Mouse (Mus musculus) hindbrain, postnatal 0 days (tissue): ENCODE results near the gene Pdcd1lg2. TPM values are rescaled to one million over a fixed set of nuclear protein-coding genes. Genes with fewer than 3 reads are reported as not detected.

Experiments used
- ATAC-seq: fragments of 200-750 bp; cut with Nextera tagmentation; 2 replicates; pipeline ENCODE4 v1.8.0; 2017; ENCODE audit warnings: mild to moderate bottlenecking, moderate TSS enrichment, moderate library complexity
- DNase-seq: peaks from one replicate; pipeline ENCODE4 v3.0.0-alpha.2; 2015; ENCODE audit warnings: low spot score
- H3K27ac ChIP-seq: fragments of 300-500 bp; sonication (generic); 2 replicates; pipeline ENCODE4 v1.5.1; 2014; ENCODE audit warnings: mild to moderate bottlenecking
- H3K27me3 ChIP-seq: fragments of 300-500 bp; sonication (generic); 2 replicates; pipeline ENCODE4 v1.6.1; 2014; ENCODE audit warnings: low read length, mixed read lengths; ENCODE audit not compliant: insufficient read depth
- H3K36me3 ChIP-seq: fragments of 300-500 bp; sonication (generic); 2 replicates; pipeline ENCODE4 v1.6.1; 2014; ENCODE audit warnings: low read length, mixed read lengths; ENCODE audit not compliant: insufficient read depth
- H3K4me1 ChIP-seq: fragments of 300-500 bp; sonication (generic); 2 replicates; pipeline ENCODE4 v1.6.1; 2014; ENCODE audit warnings: antibody characterized with exemption, low read length, mixed read lengths; ENCODE audit not compliant: insufficient read depth
- H3K4me2 ChIP-seq: fragments of 300-500 bp; sonication (generic); 2 replicates; pipeline ENCODE4 v1.6.1; 2014; ENCODE audit warnings: low read depth, mild to moderate bottlenecking, low read length, moderate library complexity, mixed read lengths
- H3K4me3 ChIP-seq: fragments of 300-500 bp; sonication (generic); 2 replicates; pipeline ENCODE4 v1.5.1; 2014; ENCODE audit warnings: low read length
- H3K9ac ChIP-seq: fragments of 300-500 bp; sonication (generic); replicated peaks from 2 replicates; pipeline ENCODE4 v1.6.1; 2014; ENCODE audit warnings: mild to moderate bottlenecking, low read length, moderate library complexity, mixed read lengths
- H3K9me3 ChIP-seq: fragments of 300-500 bp; sonication (generic); 2 replicates; pipeline ENCODE4 v1.6.1; 2016; ENCODE audit warnings: low read length, mixed read lengths
- CTCF ChIP-seq: IDR thresholded peaks from 2 replicates; pipeline ENCODE4 v1.5.1; 2016; ENCODE audit warnings: antibody characterized with exemption, control low read depth, low read depth
- WGBS: fragments of 180-500 bp; shearing (Covaris S2); extraction: QIAGEN DNeasy Blood & Tissue Kit; methylation state at CpG from one replicate; pipeline ENCODE4 v1.1.7; 2014; 5-methylcytosine and 5-hydroxymethylcytosine counted together
- polyA plus RNA-seq: library from polyadenylated mRNA; unstranded; fragments of >200 nt; fragmentation: Nextera tagmentation; extraction: Ambion mirVana; gene quantifications from 2 replicates; pipeline ENCODE4 v1.2.1, GENCODE M21; 2015
- total RNA-seq: library from RNA; depleted of rRNA; stranded (reverse); fragments of >200 nt; gene quantifications from 2 replicates; pipeline ENCODE4 v1.2.3, GENCODE M21; 2014

Pdcd1lg2 gene
- total and polyA plus RNA-seq, 2 experiments from 2014 or later: 0.14 to 0.94 TPM

DNA sequence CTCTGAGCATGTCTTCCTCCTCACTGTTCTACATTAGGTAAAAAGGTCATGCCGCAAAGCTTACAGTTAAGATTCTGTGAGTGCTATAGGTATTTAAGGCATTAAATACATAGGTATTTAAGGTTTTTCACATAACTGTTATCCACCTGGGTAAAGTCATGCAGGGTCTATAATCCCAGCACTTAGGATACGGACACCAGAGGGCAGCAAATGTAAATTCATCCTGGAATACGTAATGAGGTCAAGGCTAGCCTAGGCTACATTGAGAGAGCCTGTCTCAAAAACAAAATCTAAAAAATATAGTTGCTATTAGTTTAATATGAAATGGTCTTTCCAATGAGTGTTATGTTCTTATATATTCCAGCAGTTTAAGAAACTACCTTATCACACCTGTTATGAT lies 33.6 kb downstream of the Pdcd1lg2 start:
- H3K9me3 ChIP-seq: 0 out of 2 replicates have a peak, but pooled peaks cover 4% of the 10 kb centered on the region
- no peaks in the 10 kb centered on the region for H3K27me3 ChIP-seq
- H3K27ac ChIP-seq: no peak overlapping the region
- no peaks in the 10 kb centered on the region for H3K4me1 ChIP-seq
- no peaks in the 10 kb centered on the region for H3K36me3 ChIP-seq
- no peak overlapping the region for H3K4me3 ChIP-seq
- WGBS: 83% methylated on average over 3 of the region's 3 CpGs
- no peak for TF ChIP-seq CTCF
- DNase-seq (no peak), ATAC-seq (no peak)
- no peak overlapping the region for H3K9ac ChIP-seq
- no peak overlapping the region for H3K4me2 ChIP-seq

DNA sequence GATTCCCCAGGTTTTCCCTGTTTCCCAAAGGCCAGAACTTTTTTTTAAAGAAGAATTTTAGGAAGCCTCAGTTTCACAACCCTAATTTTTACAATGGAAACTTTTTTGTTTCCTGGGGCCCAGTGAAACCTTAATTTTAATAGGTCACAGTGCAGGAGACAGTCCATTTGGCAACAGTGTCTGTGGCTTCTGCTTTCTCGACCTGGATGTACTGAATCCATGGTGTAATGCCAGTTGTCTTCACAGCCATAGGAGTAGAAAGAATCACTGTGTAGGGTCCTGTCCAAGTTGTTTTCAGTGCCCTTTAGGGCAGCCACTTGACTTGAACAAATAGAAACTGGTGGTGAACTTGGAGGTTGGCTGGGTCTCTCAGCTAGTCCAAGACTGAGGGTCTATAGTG lies 37.7 kb downstream of the Pdcd1lg2 start:
- ATAC-seq: no peak
- Histone ChIP-seq H3K9me3 (0 out of 2 replicates have a peak, but pooled peaks cover 4% of the 10 kb centered on the region), H3K9ac (no peak overlapping the region), H3K4me3 (no peak overlapping the region), H3K36me3 (no peaks in the 10 kb centered on the region), H3K27me3 (no peaks in the 10 kb centered on the region), H3K4me2 (no peak overlapping the region), H3K27ac (no peak overlapping the region), H3K4me1 (no peaks in the 10 kb centered on the region)
- no peak for TF ChIP-seq CTCF
- DNase-seq: no peak
- WGBS: 81% methylated on average over 1 of the region's 1 CpGs

DNA sequence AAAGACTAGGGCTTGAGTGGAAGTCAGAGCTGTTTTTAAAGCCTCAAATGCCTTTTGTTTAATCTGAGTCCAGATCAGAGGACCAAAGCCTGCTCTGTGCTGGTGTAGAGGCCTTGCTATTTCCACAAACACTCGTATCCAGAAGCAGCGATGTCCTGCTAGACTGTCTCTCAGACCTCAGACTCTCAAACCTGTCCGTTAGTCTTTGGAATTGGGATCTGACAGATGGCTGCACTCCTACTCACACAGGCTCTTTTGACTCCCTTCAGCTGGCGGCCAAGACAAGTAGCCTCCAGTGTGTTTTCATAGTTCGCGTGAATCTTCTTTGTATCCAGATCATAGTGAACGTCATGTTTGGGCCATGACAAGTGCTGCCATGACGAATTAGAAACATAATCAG lies 39.7 kb downstream of the Pdcd1lg2 start:
- Histone ChIP-seq H3K9ac (no peak overlapping the region), H3K27me3 (no peaks in the 10 kb centered on the region), H3K4me2 (no peak overlapping the region), H3K27ac (no peak overlapping the region), H3K9me3 (0 out of 2 replicates have a peak, but pooled peaks cover 4% of the 10 kb centered on the region), H3K4me1 (no peaks in the 10 kb centered on the region), H3K36me3 (no peaks in the 10 kb centered on the region), H3K4me3 (no peak overlapping the region)
- no peak for DNase-seq
- no peak for TF ChIP-seq CTCF
- WGBS: 80% methylated on average over 8 of the region's 8 CpGs
- no peak for ATAC-seq

DNA sequence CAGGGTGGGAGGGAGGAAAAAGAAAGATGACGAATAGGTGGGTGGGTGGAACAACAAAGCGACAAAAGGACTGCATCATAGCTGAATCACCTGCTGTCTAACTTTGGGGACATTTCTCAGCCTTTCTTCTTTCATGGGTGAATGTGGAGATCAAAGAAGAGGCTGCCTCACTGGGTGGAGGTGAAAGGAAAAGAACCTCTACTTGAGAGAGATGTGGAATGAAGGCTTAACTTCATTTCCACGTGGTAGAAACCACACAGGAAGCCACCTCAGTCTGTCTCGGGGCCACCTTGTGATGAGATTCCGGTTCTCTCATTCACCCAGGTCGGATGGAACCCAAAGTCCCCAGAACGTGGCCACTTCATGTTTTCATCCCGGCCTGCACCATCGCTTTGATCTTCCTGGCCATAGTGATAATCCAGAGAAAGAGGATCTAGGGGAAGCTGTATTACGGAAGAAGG lies 43.5 kb downstream of the Pdcd1lg2 start:
- Histone ChIP-seq H3K9me3 (no peaks in the 10 kb centered on the region), H3K27me3 (no peaks in the 10 kb centered on the region), H3K27ac (no peak overlapping the region), H3K4me3 (no peak overlapping the region), H3K4me1 (no peaks in the 10 kb centered on the region), H3K4me2 (no peak overlapping the region), H3K36me3 (no peaks in the 10 kb centered on the region), H3K9ac (no peak overlapping the region)
- 84% methylated on average over 10 of the region's 10 CpGs for WGBS
- no peak for TF ChIP-seq CTCF
- DNase-seq: no peak
- no peak for ATAC-seq

DNA sequence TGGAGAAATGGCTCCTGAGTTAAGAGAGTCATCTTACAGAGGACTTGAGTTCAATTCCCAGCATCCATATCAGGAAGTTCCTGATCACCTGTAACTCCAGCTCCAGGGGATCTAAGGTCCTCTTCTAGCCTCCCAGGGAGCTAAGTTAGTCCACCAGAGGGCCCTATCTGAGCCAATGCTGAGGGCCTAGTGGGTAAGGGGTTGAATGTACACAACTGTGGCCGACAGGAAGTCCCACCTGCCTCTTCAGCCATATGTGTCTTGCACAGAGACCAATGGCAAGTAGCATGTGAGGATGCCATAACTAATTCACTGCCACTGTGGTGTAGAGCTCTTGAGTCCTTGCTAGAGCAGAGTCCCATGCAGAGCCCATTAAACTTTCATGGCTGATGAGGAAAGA lies 44.4 kb downstream of the Pdcd1lg2 start:
- 73% methylated on average over 1 of the region's 1 CpGs for WGBS

DNA sequence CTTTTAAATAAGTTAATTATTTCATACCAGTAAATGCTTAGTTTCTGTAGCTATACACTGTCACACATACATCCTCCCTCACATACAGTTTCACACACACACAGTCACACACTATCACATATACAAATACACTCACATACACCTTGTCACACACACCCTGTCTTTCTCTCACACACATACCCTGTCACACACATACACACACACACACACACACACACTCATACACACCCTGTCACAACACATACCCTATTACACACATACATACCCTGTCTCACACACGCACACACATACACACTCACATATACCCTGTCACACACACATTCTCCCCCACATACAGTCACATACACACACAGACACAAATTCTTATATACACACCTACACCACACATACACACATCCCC lies 47.3 kb downstream of the Pdcd1lg2 start:
- no peaks in the 10 kb centered on the region for H3K27me3 ChIP-seq
- TF ChIP-seq CTCF: no peak
- H3K27ac ChIP-seq: no peak overlapping the region
- no peak overlapping the region for H3K4me3 ChIP-seq
- no peaks in the 10 kb centered on the region for H3K9me3 ChIP-seq
- ATAC-seq (no peak), DNase-seq (no peak)
- H3K9ac ChIP-seq: no peak overlapping the region
- 97% methylated on average over 1 of the region's 1 CpGs for WGBS
- H3K36me3 ChIP-seq: no peaks in the 10 kb centered on the region
- H3K4me1 ChIP-seq: no peaks in the 10 kb centered on the region
- no peak overlapping the region for H3K4me2 ChIP-seq

More for the DNA sequence above, 44.4 kb downstream of the Pdcd1lg2 start:
- ATAC-seq (no peak), DNase-seq (no peak)
- H3K9ac ChIP-seq: no peak overlapping the region
- no peak overlapping the region for H3K4me3 ChIP-seq
- H3K4me2 ChIP-seq: no peak overlapping the region
- H3K27me3 ChIP-seq: no peaks in the 10 kb centered on the region
- H3K9me3 ChIP-seq: no peaks in the 10 kb centered on the region
- H3K27ac ChIP-seq: no peak overlapping the region
- H3K36me3 ChIP-seq: no peaks in the 10 kb centered on the region
- TF ChIP-seq CTCF: no peak
- no peaks in the 10 kb centered on the region for H3K4me1 ChIP-seq

DNA sequence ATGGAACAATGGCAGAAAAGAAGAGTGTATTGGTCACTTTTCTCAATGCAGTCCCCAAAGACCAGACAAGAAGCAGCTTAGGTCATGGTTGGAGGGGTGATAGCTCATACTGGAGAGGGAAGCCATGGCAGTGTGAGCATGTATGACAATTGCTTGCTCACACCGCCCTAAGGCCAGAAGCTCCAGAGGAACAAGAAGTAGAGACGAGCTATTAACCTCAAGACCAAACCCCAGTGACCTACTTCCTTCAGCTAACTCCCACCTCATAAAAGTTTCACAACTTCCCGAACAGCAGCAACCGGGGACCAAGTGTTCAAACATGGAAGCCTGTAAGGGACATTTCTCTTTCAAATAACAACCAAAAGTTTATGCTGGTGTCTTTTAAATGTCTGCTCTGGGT lies 51.7 kb downstream of the Pdcd1lg2 start:
- ATAC-seq (no peak), DNase-seq (no peak)
- H3K27ac ChIP-seq: no peak overlapping the region
- no peaks in the 10 kb centered on the region for H3K36me3 ChIP-seq
- 85% methylated on average over 4 of the region's 4 CpGs for WGBS
- no peak overlapping the region for H3K4me3 ChIP-seq
- H3K4me1 ChIP-seq: no peaks in the 10 kb centered on the region
- H3K9me3 ChIP-seq: no peaks in the 10 kb centered on the region
- H3K9ac ChIP-seq: no peak overlapping the region
- no peak overlapping the region for H3K4me2 ChIP-seq
- no peaks in the 10 kb centered on the region for H3K27me3 ChIP-seq
- TF ChIP-seq CTCF: no peak
